8 mouse cellular contexts compared by ENCODE assay signal in genomic region chr6:93065917-93066552, GRCm38 (mm10).
DNase-seq lines count a peak whose midpoint lies in the region; ATAC-seq and TF ChIP-seq lines count a peak whose summit lies in the region.

No protein-coding gene starts in this region.

- H3K9me3 ChIP-seq in midbrain, embryonic 14.5 days (ENCODE audit: control insufficient read depth, low read length) = no peaks in the 10 kb centered on the region
- H3K9me3 ChIP-seq in midbrain, embryonic 13.5 days = no peaks in the 10 kb centered on the region
- no peaks in the 10 kb centered on the region for H3K9me3 ChIP-seq in heart, embryonic 10.5 days
- no peaks in the 10 kb centered on the region for H3K9me3 ChIP-seq in liver, postnatal 0 days (ENCODE audit: low read length)

- no peak for TF ChIP-seq EP300 in liver, postnatal 0 days (IDR thresholded peaks at IDR 0.05; ENCODE audit: low read depth)

- H3K4me3 ChIP-seq in midbrain, embryonic 14.5 days (replicated peaks; ENCODE audit: low read depth, low read length) = no peak overlapping the region
- no peak overlapping the region for H3K4me3 ChIP-seq in midbrain, embryonic 13.5 days (replicated peaks)
- no peak overlapping the region for H3K4me3 ChIP-seq in heart, embryonic 10.5 days
- no peak overlapping the region for H3K4me3 ChIP-seq in liver, postnatal 0 days (ENCODE audit: low read depth, low read length)

- H3K36me3 ChIP-seq in midbrain, embryonic 14.5 days (ENCODE audit: control insufficient read depth, insufficient read depth, low read length) = no peaks in the 10 kb centered on the region
- no peaks in the 10 kb centered on the region for H3K36me3 ChIP-seq in midbrain, embryonic 13.5 days
- no peaks in the 10 kb centered on the region for H3K36me3 ChIP-seq in heart, embryonic 10.5 days
- no peaks in the 10 kb centered on the region for H3K36me3 ChIP-seq in liver, postnatal 0 days (replicated peaks; ENCODE audit: insufficient read depth, low read length)

- no peaks in the 10 kb centered on the region for H3K27me3 ChIP-seq in midbrain, embryonic 14.5 days (ENCODE audit: control insufficient read depth, insufficient read depth, low read length)
- no peaks in the 10 kb centered on the region for H3K27me3 ChIP-seq in midbrain, embryonic 13.5 days
- no peaks in the 10 kb centered on the region for H3K27me3 ChIP-seq in heart, embryonic 10.5 days (ENCODE audit: insufficient read depth, poor library complexity, severe bottlenecking)
- H3K27me3 ChIP-seq in liver, postnatal 0 days (ENCODE audit: insufficient read depth, low read length) = no peaks in the 10 kb centered on the region

- H3K4me1 ChIP-seq in midbrain, embryonic 14.5 days (ENCODE audit: control insufficient read depth, insufficient read depth, low read length) = no peaks in the 10 kb centered on the region
- H3K4me1 ChIP-seq in midbrain, embryonic 13.5 days (replicated peaks) = peaks cover 11% of the 10 kb centered on the region; the same call in 1 of the 2 replicates
- H3K4me1 ChIP-seq in heart, embryonic 10.5 days = peaks cover 11% of the 10 kb centered on the region; the same call in 1 of the 2 replicates
- peaks cover 3% of the 10 kb centered on the region for H3K4me1 ChIP-seq in liver, postnatal 0 days (ENCODE audit: insufficient read depth)

- no peak for ATAC-seq in midbrain, embryonic 14.5 days (ENCODE audit: low FRiP score, low TSS enrichment)
- no peak for ATAC-seq in midbrain, embryonic 13.5 days
- ATAC-seq in liver, postnatal 0 days = no peak

- WGBS in midbrain, embryonic 14.5 days = 78% methylated on average over 12 of the region's 12 CpGs
- WGBS in midbrain, embryonic 13.5 days = 83% methylated on average over 12 of the region's 12 CpGs
- WGBS in heart, embryonic 10.5 days = 59% methylated on average over 12 of the region's 12 CpGs
- 40% methylated on average over 12 of the region's 12 CpGs for WGBS in liver, postnatal 0 days (ENCODE audit: insufficient replicate concordance)

- no peak overlapping the region for H3K4me2 ChIP-seq in midbrain, embryonic 14.5 days (ENCODE audit: low read length)
- H3K4me2 ChIP-seq in midbrain, embryonic 13.5 days (replicated peaks) = no peak overlapping the region
- peak overlapping the region; percentile 2; the same call in 1 of the 2 replicates for H3K4me2 ChIP-seq in liver, postnatal 0 days (ENCODE audit: low read depth, low read length)

- no peak overlapping the region for H3K27ac ChIP-seq in midbrain, embryonic 14.5 days (replicated peaks; ENCODE audit: low read depth, low read length)
- H3K27ac ChIP-seq in midbrain, embryonic 13.5 days = no peak overlapping the region
- peak overlapping the region; percentile 52; the same call in 1 of the 2 replicates for H3K27ac ChIP-seq in heart, embryonic 10.5 days
- peak overlapping the region; percentile 30; the same call in 1 of the 2 replicates for H3K27ac ChIP-seq in liver, postnatal 0 days (ENCODE audit: low read depth)

- DNase-seq in midbrain, embryonic 14.5 days = peak; percentile 16
- peak; percentile 39 for DNase-seq in embryo, embryonic 11 days
- DNase-seq in heart, embryonic 10.5 days (ENCODE audit: low spot score) = no peak
- peak; percentile 49 to 58 for DNase-seq in kidney, adult 8-10 months
- peak; percentile 17 for DNase-seq in liver, postnatal 0 days
- DNase-seq in testis, postnatal 10 days (ENCODE audit: low spot score) = peak; percentile 78
- no peak for DNase-seq in thymus, postnatal 0 days (ENCODE audit: low spot score)

- no peak overlapping the region for H3K9ac ChIP-seq in midbrain, embryonic 14.5 days (replicated peaks; ENCODE audit: low read length)
- H3K9ac ChIP-seq in midbrain, embryonic 13.5 days (replicated peaks) = no peak overlapping the region
- H3K9ac ChIP-seq in liver, postnatal 0 days (replicated peaks) = no peak overlapping the region

- TF ChIP-seq CTCF in liver, postnatal 0 days (IDR thresholded peaks at IDR 0.05; ENCODE audit: low read depth) = no peak

Comparison
In these comparisons a context has a peak if more than half of its experiments do, and no peak if none do; other contexts are left out.
1. DNase-seq: peak in midbrain, embryonic 14.5 days (single experiment), embryo, embryonic 11 days (single experiment), kidney, adult 8-10 months (2 of 2), liver, postnatal 0 days (single experiment) and testis, postnatal 10 days (single experiment); none in heart, embryonic 10.5 days (single experiment) and thymus, postnatal 0 days (single experiment).
2. H3K27ac ChIP-seq: peak in heart, embryonic 10.5 days (single experiment) and liver, postnatal 0 days (single experiment); none in midbrain, embryonic 14.5 days (single experiment) and midbrain, embryonic 13.5 days (single experiment).